Mouse (Mus musculus) right cerebral cortex, adult 18-20 months (tissue): ENCODE measurements around the gene Prkag2.

Source experiments
- DNase-seq: peaks from one replicate; pipeline ENCODE4 v3.0.0; 2022; ENCODE audit warnings: mixed read lengths

Prkag2 gene

DNA sequence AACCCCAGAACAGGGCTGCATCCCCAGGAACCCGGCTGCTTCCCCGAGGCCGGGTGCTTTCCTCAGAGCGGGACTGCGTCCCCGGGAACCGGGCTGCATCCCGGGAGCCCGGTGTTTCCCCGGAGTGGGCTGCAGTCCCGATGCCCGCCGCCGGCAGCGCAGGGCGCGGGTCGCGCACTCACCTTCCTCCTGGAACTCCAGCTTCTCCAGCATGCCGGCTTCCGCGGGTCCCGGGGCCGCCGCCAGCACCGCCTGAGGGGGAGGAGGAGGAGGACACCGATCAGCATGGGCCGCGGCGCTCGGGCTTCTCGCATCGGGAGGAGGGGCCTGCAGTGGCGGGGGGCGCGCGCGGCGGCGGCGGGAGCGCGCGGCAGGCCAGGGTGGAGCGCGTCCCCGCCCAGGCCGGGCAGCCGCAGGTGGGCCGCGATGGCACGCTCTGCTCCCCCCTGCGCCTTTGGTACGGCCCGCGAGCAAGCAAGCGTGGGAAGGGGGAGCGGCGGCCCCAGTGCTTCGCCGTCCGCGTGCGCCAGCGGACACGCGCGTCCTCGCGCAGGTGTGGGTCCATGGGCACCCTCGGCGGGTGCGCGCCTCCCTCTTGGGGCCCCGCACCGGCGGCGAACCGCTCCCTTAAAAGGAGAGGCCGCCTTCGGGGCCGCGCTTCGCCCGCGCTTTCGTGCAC lies 192.2 kb downstream of the Prkag2 start:
- DNase-seq = peak; percentile 92

DNA sequence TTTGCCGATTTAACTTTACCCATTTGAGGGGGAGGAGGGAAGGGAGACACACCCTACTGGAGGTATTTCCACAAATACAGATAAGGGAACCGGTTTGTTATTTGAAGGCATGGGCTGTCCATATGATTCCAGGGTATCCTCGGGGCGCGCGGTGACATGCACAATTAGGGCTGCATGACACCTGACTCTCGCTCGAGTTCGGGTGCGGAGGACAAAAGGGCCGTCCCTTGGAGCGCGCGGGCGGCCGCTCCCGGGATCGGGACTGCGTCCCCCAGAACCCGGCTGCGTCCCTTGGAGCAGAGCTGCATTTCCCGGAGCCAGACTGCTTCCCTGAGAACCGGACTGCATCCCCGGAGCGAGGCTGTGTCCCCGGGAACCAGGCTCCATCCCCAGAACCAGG lies 192.7 kb downstream of the Prkag2 start:
- no peak for DNase-seq

DNA sequence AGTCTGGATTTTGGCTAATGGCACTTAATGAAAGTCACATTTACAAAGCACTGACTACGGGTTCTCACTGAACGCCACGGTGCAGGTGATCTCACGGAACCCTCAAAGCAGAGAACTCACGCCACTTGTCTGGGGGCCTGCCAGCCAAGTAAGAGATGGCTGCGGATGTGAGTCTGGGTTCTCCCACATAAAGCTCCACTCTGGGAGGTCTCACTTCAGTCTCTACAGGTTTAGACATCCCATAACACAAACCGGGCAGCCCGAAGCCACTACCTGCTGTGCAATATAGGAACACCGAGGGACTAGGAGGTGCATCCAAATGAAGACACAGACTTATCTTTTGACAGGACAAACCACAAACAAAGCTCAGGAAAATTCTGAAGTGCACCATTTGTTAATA lies 193.6 kb downstream of the Prkag2 start:
- DNase-seq = no peak

DNA sequence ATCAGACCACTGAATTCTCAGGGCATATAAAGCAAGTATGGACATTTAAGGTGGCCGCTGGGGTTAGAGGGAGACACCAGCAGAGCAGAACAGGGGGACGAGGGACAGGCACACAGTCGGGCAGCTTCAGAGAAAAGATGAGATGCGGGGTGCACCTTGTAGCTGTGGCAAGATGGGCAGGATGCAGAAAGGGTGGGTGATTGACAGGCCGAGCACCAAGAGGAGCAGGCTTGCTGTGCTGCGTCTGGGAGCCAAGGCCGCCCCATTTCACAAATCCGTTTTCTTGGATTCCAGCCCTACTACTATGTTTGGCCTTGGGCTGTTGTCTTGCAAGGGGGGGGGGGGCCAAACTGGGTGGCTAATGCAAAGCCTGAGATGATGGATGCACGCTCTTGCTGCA lies 195.5 kb downstream of the Prkag2 start:
- DNase-seq = no peak

DNA sequence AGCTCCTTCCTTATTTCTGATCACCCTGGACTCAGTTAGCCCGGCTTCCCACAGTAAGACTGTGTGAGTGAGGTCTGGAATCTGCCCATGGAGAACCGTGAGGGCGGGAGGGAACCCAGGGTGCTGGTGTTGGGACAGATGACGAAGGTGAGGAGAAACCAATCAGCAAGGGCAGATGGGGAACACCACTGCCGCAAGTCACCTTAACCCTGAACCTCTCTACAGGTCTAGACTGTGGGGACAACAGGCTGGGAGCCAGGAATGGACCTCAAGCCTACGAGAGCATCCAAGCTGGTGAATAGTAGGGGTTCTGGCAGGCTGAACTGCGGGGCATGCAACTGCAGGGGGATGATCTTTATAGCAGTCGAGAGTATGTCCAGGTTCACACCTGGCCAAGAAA lies 196.0 kb downstream of the Prkag2 start:
- no peak for DNase-seq

DNA sequence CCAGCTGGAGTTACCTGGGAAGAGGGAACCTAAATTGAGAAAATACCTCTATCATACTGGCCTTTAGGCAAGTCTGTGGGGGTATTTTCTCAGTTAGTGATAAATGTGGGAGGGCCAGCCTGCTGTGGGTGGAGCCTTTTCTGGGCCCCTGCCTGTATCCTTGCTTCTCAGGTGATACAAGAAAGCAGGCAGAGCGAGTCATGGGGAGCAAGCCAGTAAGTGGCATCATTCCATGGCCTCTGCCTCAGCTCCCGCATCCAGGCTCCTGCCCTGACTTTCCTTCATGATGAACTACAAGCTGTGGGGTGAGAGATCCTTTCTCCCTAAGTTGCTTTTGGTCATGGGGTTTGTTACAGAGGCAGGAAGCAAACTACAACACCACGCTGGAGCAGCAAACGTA lies 196.4 kb downstream of the Prkag2 start:
- no peak for DNase-seq

DNA sequence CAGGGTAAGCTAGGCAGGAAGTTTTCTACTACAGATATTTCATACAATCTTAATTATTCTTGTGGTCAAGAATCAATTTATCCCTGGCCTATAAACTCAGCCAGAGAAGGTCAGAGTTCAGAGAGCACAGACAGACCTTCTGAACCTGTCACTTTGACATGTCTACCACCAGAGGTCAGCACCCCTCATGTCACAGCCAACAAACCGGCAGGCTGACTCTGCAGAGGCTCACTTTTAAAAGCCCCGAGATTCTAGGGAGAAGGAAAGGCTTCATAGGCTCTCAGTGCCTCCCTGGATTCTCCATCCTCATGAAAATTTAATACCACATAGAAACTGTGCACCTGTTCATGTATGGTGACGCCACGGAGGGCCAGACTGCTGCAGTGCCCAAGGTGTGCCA lies 197.6 kb downstream of the Prkag2 start:
- DNase-seq = no peak

DNA sequence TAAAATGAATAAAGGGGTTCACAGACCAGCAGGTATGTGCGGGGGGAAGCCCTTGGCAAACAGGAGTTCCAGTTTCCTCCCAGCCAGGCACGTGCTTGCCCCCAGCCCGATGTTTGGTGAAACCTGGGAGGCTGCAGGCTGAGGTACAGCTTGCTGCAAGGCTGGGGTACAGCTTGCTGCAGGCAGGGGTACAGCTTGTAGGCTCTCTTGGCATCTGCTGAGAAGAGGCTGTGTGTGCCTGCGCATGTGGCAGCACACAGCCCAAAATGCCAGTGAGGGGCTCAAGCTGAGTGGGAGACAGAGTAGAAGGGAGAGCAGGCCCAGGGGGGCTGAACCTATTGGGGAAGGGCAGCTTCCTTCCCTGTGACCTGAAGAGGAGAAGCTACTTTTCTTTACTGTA lies 204.8 kb downstream of the Prkag2 start:
- no peak for DNase-seq

DNA sequence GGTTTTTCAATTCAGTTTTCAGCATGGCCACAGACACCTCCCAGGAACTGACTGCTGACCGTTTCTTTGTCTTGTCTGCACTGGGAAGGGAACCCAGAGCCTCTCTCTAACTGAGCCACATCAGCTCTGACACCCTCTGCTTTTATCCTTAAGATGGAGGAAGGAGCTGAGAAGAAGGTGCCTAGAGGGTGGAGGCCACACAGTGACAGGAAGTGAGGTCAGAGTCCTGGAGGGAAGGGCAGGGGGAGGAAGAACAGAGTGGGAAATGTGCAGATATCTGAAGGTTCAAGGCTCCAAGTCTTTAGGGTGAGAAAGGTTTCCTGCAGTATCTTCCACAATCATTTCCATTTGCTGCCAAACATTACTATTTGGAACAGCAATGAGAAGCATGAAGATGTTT lies 205.6 kb downstream of the Prkag2 start:
- DNase-seq = no peak

DNA sequence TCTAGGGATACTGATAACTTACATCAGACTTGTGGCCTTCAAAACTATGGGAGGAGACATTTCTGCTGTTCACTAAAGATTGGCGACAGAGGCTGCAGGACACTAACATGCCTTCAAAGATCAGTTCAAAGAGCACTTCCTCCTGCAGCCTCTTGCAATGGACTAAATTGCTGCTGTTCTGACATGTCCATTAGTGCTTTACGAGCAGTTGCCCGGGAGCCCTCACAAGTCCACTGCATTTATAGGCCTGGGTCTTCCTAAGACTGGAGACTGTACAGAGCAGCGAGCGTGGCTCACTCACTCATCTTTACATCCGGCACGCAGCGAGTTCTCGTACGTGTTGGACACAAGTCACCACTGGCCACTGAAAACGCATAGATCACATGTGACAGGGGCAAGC lies 208.0 kb downstream of the Prkag2 start:
- DNase-seq = no peak

DNA sequence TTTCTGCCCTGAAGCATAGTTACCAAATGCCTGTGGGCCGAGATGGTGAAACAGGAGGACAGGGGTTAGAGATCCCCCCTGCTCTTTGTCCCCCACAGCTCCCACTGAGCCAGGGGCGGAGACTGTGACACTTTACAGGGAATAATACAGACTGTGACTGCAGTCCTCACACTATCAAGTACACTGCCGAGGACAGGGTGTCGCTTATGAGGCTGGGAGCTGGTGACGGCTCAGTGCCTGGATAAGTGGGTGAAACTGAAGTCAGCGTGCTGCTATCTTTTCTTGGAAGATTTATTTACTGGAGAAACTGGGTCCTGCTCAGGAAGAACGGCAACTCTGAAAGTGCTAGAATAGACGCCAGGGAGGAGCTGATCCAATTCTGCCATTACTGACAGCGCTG lies 210.6 kb downstream of the Prkag2 start:
- DNase-seq = peak; percentile 17

DNA sequence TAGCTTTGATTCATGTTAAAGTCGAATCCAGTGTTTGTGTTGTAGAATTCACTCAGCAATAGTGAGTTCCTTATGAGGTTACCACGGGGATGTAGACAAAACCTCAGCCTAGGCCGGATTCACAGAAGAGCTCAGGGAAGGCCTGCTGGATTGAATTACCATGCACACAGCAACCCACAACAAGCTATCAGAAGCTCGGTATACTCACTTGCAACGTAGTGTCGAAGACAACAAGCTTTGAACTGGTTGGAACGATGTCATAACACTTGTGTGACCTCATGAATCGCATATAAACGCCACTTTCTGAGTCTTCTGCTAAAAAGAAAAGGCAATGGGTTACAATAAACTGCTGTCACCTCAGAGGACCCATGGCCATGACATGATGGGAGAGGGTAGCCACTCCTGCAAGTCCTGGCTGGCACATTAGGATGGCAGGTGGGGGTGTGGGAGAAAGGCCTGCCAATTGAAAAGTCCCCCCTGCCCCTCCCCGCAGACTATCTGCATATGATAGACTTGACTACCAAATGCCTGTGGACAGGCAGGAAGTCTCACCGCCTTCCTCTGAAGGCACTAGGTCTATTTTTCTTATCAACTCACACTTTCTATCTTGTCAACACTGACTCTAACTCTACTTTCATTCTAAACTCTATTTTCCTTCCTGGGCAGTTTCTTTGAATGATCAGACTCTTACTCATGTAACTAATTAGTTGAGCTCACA lies 211.4 kb downstream of the Prkag2 start:
- DNase-seq = no peak

DNA sequence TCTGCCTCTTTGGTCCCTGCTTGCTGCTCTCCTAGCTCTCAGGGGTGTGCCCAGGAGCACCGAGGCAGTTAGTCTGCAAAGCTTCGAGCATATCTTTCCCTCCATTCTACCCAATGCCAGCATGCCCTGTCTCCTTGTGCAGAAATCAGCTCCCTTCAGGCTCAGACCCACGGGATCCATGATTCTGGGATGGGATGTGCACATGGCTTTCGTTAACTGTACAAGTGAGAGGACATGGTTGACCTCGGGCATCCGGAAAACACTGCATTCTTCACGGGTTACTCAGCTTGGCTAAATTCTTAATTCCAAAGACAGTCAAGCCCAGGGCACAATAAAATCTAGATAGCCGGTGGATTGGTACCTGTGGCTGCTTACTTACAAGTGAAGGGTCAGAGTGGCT lies 213.2 kb downstream of the Prkag2 start:
- no peak for DNase-seq

DNA sequence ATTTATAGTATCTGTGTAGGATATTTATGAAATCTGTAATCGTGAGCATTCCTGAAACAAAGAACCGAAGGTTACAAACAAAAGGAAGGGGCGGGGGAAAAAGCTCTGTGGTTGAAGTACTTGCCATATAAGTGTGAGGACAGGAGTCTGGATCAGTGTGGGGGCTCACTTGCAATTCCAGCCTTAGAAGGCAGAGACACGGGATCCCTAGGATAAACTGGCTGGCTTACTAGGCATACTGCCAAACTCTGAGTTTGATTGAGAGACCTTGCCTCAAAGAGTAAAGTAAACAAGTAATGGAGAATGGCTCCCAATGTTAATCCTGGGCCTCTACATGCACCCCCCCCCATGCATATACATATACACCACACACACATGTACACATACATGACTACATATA lies 221.7 kb downstream of the Prkag2 start:
- no peak for DNase-seq

DNA sequence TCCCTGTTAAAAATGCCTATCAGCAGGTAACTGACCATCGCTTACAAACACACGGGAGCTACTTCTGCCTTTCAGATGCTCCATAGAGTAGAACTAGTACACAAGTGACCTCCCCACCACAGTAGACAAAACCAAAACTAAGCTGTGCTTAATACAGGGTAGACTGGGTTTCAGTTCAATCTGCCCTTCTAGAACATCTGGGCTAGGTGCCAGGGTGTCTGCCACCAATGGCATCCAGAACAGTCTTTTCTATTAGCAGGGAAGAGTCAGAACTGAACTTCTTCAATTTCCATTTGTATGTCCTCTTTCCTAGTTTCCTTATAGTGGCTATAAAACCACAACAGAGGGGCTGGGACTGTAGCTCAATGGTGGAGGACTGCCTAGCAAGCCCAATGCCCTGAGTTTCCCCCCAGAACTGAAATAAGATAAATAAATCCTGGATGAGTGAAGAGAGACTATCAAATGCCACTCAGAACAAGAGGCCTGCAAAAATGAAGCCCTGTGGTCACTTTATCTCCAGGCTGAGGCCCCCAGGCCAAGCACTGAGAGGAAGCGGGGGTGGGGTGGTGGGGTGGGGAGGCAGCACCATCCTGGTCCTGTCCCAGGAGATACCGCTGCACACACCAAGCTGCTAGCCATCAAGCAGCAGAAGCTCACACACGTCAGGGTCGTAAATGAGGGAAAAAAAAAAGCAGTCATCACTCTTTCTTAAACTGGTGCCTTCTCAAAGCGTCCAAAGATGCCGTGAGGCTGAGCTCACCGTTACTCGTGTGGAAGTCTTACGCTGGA lies 222.4 kb downstream of the Prkag2 start:
- no peak for DNase-seq

DNA sequence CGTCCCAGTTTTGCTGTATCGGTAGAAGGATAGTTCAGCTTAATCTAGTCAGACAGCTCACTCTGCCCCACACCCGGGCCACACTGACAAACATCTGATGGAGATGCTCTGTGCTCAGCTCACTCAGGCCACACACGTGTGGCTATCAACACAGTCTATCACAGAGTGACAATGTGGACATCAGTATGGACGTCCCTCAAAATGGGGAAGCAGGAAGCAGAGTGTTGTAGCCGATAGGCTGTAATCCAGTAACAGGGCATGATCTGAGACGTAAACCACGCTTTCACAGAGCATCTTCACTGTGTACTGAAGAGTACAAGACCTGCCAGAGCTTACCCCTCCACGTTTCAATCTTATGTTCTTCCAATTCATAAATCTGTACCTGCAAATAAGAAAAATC lies 223.8 kb downstream of the Prkag2 start:
- no peak for DNase-seq

DNA sequence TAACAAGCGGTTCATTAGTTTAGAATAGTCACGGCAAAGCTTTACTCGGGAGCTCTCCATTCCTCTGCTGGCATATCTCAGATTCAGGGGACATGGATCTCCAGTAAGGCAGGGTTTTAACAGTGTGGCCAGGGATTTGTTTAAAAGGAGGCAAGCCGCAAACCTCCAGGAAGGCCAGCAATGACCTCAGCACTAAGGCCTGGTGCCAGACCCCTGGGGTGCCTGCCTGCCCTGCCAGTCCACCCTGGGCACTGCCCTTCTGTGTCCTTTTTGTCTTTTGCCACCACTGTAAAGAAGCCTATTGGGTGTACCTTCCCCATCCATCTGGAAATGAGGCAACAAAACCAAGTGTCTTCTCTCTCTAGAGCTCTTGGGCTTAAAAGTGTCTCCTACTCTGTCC lies 226.3 kb downstream of the Prkag2 start:
- no peak for DNase-seq

DNA sequence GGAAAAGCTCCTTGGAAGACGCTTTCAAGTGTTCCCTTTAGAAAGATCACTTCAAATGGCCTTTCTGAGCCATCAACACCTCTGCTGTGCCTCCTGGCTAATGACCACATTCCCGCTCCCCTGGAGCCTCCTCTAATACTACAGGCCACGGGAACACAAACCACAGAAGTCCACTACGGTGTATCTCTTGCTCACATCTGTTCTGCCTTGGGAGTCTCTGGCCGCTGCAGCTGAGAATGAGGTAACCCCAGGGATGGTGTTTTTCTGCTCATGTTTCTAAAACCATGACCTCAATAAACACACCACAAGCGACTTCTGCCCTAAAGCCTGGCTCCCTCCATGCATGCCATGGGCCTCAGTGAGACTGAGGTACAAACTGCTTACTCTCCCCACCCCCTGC lies 227.2 kb downstream of the Prkag2 start:
- no peak for DNase-seq

DNA sequence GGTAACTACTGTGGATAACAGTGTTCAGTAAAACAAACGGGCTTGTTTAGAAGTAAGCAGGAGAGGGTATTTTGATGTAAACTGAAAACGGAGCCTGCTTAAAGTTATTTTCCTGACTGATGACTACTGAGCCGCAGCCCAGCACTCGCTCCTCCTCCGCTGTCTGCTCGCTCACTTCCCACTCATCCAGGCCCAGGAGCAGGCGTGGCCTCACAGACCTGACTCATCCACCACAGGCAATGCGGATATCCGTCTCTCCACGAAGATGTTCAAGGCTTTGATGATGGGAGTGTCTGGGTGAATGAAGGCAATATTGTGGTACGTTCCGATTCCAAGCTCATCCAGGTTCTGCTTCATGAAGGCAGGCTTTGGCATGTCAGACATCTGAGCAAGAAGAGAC lies 229.2 kb downstream of the Prkag2 start:
- peak; percentile 83 for DNase-seq

DNA sequence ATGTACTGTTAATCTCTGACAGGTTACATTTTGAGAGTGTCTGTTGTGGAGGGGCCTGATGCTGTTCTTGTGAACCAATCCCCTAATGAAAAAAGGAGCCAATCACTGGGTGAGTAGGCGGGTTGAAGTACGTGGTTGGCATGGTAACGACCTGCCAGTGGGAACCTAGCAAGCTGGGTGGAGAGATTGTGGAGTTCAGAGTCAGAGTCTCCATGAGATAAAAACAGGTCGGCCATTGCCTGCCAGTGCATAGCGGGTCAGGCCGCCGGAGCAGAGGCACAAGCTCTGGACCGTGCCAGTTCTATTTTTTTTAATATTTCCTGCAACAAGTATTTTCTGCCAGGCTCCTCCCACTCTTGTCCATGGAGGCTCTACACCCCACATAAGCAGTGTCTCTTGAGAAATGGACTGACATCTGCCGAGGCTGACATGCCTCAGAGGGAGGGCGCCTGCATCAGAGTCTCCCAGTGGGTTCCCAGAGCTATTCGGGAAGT lies 230.6 kb downstream of the Prkag2 start:
- peak; percentile 30 for DNase-seq

DNA sequence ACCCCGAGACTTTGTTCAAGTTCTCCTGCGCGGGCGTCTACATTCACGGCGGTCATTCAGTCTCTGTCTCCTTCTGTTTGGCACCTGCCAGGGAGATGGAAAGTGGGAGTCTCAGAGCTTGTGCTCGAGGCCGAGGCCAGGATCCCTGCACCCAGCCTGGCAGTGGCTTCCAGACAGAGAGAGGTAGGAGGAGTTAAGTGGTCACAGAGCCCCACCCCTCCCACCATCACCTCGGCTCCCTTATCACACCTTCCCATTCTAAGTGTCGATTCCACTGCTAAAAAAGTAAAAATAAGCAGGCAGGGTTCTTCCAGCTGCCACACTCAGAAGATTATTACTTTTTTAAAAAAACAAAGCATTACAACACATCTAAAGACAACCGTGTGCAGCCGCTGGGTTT lies 236.6 kb downstream of the Prkag2 start:
- DNase-seq = no peak

DNA sequence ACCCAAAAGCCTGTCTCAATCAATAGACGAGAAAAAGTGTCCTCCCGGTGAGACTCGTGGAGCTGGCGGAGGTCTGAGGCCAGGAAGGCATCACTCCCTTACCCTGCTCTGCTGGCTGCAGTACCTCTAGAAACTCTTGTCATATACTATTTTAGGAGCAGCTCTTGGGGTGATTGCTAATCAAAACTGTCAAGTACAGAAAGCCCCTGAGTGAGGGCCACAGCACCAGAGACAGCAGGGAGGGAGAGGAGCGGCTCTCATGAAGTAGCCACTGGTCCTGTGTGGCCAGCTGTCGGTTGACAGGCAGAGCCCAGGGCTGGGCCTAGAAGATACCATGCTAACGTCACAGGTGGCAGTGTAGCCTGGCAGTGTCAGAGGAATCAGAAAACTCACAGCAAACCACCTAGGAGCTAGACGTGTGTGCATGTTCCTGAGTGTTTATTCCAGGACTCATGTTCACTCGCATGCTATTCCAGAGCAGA lies 239.0 kb downstream of the Prkag2 start:
- no peak for DNase-seq

DNA sequence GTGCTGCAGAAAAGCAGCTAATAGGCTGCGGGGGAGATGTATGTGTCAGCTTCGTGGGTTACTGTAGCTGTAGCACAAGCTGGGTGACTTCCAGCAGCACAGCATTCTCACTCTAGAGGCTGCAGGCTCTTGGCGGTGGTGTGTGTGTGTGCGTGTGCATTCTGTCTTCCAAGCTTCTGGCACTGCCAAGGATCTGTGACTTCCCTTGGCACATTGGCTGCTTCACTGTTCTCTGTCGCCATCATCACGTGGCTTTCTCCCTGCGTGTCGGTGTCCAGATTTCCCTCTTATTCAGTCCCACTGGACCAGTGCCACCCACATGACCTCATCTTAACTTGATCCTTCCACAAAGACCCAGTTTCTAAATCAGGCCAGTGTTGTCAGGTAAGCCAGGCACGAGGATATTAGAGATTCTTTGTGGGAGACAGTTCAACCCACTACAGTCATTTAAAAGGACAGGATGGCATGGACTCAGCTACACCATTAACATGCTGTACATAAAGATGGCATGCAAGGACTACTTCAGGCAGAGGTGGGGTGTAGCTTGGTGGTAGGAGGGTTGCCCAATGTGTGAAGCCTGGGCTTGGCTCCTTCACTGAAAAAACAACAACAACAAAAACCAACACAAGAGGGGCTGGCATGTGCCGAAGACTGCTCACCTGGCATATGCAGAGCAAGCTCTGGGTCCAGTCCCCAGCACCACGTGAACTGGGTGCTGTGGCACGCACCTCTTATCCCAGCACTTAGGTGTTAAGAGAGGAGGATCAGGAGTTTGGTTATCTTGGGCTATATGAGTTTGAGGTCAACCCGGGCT lies 239.6 kb downstream of the Prkag2 start:
- DNase-seq = peak; percentile 85
